Mouse (Mus musculus) thymus, postnatal 36 days (tissue): ENCODE measurements around the gene Fam13c.
"Not testable (repeated sequence)": the region's sequence is repeated elsewhere in the genome, so short reads cannot be mapped to it uniquely, and the experiment has no call there.

Experiments
- DNase-seq, 2 experiments: peaks; one replicate each; pipeline ENCODE4 v3.0.0; 2022; ENCODE audit warnings: mixed read lengths in 2 of 2

Fam13c gene

GRCm38 (mm10) chr10:70439676-70440521, at the start of gene Fam13c:
Fam13c (plus strand) TSS chr10:70440481.
- no peak for DNase-seq

GRCm38 (mm10) chr10:70395900-70396299, 44.4 kb upstream of the Fam13c start:
- DNase-seq: no peak

- no peak for DNase-seq
Measured at GRCm38 (mm10) chr10:70398224-70398623, 42.1 kb upstream of the Fam13c start.

GRCm38 (mm10) chr10:70402006-70402405, 38.3 kb upstream of the Fam13c start:
- no peak for DNase-seq

- no peak for DNase-seq
Measured at GRCm38 (mm10) chr10:70402711-70403110, 37.6 kb upstream of the Fam13c start.

- no peak for DNase-seq
Measured at GRCm38 (mm10) chr10:70417811-70418486, 22.3 kb upstream of the Fam13c start.

GRCm38 (mm10) chr10:70419282-70420264, 20.7 kb upstream of the Fam13c start:
- DNase-seq: no peak

GRCm38 (mm10) chr10:70426373-70426772, 13.9 kb upstream of the Fam13c start:
- DNase-seq: no peak

- DNase-seq: no peak
Measured at GRCm38 (mm10) chr10:70428121-70428662, 12.1 kb upstream of the Fam13c start.

- no peak for DNase-seq
Measured at GRCm38 (mm10) chr10:70429341-70429740, 10.9 kb upstream of the Fam13c start.

- DNase-seq: no peak
Measured at GRCm38 (mm10) chr10:70433334-70433733, 6.9 kb upstream of the Fam13c start.

GRCm38 (mm10) chr10:70433736-70434135, 6.5 kb upstream of the Fam13c start:
- not testable (repeated sequence) for DNase-seq

- DNase-seq: no peak
Measured at GRCm38 (mm10) chr10:70436656-70437055, 3.6 kb upstream of the Fam13c start.

- no peak for DNase-seq
Measured at GRCm38 (mm10) chr10:70437289-70437688, 3.0 kb upstream of the Fam13c start.

- no peak for DNase-seq
Measured at GRCm38 (mm10) chr10:70440639-70441461, 569 bp downstream of the Fam13c start.

GRCm38 (mm10) chr10:70442156-70442555, 1.9 kb downstream of the Fam13c start:
- DNase-seq: no peak

GRCm38 (mm10) chr10:70442623-70443022, 2.3 kb downstream of the Fam13c start:
- no peak for DNase-seq

GRCm38 (mm10) chr10:70447787-70448186, 7.5 kb downstream of the Fam13c start:
- DNase-seq: no peak

GRCm38 (mm10) chr10:70449206-70449605, 8.9 kb downstream of the Fam13c start:
- no peak for DNase-seq

- DNase-seq: no peak
Measured at GRCm38 (mm10) chr10:70455886-70456305, 15.6 kb downstream of the Fam13c start.

GRCm38 (mm10) chr10:70458574-70459263, 18.4 kb downstream of the Fam13c start:
- no peak for DNase-seq
